Mouse (Mus musculus) layer of hippocampus, adult 9-10 months (tissue): Measurements from ENCODE around the gene Gm20388.
A peak's percentile ranks its signal among the peaks of the same experiment; 100 is the strongest.

Experiments used
- DNase-seq: peaks from one replicate; pipeline ENCODE4 v3.0.0; 2022; ENCODE audit warnings: low spot score

Gene Gm20388

DNA sequence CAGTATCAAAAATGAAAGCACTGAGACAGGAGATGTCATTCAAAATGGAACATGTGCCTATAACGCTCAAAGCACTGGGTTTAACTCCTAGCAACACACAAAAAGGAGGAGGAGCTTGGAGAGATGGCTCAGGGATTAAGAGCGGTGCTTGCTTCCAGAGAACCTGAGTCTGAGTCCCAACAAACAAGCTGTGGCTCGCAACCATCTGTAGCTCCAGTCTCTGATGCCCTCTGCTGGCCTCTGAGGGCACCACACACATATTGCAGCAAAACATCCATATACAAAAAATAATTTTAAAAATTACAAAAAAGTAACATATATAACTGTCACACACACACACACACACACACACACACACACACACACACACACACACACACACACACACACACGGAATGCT, 3379.5 kb downstream of the Gm20388 start:
- peak; percentile 9 for DNase-seq

DNA sequence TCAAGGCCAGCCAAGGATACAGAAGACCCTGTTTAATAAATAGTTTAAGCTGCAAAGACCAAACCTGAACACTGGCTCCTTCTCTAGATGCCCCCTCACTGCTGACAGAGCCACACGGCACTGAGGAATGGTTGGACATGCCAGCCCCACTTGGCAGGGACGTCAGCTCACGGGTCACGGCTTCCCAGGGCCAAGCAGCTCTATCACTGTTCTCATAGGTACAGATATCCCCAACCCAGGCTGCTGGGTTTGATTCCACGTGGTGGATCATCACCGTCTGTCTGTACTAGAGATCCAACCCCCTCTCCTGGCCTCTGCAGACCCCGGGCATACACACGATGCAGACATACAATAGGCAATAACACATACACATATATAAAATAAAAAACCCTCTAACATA, 3380.0 kb downstream of the Gm20388 start:
- no peak for DNase-seq

DNA sequence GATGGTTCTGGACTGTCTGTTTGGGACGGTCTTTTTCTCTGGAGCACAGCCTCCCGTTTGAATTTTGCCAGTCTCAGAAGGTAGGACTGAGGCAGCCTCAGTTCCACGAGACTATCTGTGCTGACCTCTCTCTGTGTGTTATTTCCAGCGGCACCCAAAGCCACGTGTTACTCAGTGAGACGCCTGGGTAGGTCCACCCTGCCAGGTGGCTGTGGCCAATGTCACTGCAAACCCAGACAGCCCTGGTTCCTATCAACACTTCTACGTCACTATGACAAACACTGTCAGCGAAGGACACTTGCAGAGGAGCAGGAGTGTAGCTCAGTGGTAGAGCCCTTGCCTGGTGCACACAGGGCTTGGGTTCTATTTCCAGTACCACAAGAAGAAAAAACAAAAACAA, 3381.1 kb downstream of the Gm20388 start:
- DNase-seq, result no peak

DNA sequence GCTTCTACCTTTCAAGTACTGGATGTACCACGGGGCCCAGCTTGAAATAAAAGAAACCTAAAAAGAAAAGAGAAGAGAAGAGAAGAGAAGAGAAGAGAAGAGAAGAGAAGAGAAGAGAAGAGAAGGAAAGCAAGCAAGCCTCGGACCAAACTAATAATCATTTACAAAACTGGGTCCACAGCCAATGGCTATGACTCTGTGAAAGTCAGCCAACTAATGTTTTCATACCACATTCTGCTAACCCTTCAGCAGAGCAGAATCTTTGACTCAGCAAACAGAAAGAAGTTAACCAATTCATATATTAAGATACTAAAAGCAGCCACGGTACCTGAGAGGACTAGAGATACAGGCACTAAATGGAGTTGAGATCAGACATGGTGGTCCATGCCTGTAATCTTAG, 3381.6 kb downstream of the Gm20388 start:
- no peak for DNase-seq

DNA sequence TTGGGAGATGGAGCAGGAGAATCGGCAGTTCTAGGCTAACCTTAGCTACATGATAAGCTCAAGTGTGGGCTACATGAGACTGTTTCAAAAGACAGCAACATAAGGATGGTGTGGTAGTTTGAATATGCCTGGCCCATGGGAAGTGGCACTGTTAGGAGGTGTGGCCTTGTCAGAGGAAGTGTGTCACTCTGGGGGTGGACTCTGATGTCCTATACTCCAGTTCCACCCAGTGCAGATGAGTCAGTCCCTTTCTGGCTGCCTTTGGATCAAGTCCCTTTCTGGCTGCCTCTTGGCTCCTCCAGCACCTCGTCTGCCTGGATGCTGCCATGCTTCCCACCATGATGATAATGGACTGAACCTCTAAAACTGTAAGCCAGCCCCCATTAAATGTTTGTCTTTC, 3382.1 kb downstream of the Gm20388 start:
- no peak for DNase-seq

DNA sequence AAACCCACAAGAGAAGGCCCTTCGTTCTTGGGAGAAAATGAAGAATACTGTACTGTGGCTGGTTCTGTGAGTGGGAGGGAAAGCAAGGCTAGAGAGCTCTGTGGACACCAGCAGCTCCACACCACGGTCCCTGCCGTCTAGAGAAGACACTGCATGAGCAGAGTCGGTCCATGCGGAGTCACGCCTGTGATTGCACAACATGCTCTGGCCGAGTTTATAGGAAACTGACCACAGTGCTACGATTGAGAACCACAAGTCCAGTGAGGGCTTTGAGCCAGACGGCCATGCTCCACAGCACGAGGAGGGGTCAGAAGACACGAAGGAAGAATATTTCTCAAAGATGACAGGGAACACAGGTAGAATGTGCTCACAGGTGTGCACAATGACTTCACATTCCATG, 3387.7 kb downstream of the Gm20388 start:
- DNase-seq, result no peak

DNA sequence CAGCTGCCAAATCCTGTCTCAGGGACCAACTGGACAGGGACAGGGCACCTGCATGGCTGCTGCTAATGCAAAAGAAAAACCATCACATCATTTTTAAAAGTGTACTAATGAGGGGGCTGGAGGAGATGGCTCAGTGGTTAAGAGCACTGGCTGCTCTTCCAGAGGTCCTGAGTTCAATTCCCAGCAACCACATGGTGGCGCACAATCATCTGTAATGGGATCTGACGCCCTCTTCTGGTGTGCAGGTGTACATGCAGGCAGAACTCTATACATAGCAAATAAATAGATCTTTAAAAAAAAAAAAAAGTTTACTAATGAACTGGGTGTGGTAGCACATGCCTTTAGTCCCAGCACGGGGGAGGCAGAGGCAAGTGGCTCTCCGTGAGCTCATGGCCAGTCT, 3398.1 kb downstream of the Gm20388 start:
- DNase-seq, result no peak

DNA sequence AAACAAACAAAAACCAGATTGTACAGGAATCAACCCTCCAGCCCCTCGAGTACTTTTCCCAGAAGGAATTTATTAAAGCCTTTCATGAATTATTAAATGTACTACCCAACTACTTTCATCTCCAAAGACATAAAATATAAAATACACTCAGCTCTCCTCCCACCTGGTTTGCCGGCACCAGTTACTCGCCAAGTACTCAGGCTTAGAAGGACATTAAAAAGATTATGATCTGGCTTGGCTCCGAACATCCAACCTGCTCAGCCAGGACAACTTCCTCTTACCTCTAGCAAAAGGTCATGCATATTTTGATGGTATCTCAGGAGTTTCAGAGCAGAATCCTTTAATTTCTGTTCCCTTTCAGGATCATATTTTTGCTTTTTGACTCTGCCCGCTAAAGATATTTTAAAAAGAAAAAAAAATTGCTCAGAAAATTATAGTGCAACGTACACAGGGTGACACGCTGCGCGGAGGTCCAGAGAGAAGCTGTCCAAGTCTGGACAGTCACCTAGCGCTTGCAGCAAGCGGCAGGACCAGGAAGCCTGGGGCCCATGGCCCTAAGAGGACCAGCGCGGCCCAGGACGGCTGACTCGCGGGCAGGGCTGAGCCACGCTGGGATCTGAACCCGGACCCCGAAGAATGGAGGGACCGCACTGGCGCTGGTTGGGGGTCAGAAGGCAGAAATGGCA, 3407.3 kb downstream of the Gm20388 start:
- DNase-seq, result no peak

DNA sequence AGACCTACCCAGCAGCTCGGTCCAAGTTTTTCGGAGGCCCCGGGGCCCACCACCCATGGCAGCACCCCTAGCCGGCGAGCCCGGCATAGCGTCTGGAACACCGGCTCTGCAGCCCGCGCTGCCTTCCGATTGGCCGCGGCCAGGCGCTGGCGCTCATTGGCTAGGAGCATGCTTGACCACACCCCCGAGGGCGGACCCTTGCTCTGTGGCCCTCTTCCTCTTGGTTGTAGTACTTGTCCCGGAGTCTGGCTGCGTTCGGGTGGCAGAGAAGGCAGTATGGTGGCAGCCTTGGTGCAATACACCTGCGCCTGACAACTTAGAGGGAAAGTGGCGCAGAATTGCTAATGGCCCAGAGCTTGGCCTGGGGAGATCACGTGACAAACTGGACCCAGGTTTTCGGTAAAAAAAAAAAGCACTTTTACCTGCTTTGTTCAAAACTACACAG, 3407.8 kb downstream of the Gm20388 start, which contains the start of gene Fanca:
Fanca (minus strand) TSS at position 110 of the 445 bp plus-strand sequence.
- peak; percentile 69 for DNase-seq

DNA sequence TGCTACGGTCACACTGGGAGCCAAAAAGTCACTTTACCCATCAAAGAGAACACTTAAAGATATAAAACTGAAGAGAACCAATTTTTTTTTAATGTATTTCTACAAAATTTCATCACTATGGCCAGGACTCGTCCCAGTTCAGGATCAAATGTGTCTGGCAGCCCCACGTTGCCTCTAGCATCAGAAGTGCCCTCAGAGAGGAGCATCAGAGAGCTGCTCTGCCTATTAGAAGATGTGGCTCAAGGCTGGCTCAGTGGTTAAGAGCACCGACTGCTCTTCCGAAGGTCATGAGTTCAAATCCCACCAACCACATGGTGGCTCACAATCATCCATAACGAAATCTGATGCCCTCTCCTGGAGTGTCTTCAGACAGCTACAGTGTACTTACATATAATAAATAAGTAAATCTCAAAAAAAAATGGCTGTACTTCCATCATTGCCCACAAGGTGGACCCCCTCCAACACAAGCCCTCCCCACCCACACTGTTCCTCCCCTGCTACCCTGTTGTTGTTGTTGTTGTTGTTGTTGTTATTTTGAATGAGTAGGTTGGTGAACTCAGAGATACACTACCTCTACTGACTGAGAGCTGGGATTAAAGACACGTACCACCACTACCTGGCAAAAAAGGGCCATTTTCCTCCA, 3409.0 kb downstream of the Gm20388 start:
- no peak for DNase-seq

DNA sequence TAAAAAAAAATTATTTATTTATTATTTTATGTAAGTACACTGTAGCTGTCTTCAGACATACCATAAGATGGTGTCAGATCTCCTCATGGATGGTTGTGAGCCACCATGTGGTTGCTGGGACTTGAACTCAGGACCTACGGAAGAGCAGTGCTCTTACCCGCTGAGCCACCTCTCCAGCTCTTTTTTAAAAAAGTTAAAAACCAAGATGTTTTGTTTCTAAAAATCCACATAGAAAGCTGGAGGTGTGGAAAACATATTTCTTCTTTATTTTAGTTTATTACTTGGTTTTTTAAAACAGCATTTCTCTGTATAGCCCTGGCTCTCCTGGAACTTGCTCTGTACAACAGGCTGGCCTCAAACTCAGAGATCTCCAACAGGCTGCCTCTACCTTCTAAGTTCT, 3417.9 kb downstream of the Gm20388 start:
- DNase-seq, result no peak

DNA sequence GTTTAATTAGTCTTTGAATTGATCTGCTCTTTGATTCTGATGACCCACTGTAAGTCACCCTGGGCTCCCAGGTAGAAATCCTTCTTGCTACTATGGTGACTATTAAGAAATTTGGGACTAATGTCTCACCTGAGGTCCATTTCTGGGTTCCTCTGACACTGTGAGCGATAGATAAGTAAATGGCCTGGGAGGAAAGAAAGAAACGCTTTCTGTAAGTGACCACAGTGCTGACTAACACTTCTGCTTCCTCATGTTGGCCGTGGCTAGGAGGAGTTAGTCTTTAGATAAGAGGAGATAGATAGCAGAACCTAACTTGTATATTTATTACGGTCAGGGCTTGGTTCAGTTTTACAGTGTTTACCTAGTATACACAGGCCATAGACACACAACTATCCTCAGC, 3418.7 kb downstream of the Gm20388 start:
- no peak for DNase-seq

DNA sequence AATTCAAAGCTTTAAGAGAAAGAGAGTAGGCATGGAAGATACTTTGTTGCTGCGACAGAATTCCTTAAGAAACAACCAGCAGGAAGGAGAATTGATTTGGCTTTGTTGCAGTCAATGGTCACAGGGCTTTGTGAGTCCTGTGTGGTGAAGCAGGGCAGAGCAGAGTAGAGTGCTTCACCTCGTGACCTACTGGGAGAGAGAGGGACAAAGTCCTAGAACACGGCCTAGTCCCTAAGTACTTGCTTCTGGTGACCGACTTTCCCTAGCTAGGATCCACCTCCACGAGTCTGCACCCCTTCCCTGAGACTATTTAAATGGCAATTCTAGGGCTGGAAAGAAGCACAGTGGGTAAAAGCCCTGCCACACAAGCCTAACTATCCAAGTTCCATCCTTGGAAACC, 3419.3 kb downstream of the Gm20388 start:
- no peak for DNase-seq

DNA sequence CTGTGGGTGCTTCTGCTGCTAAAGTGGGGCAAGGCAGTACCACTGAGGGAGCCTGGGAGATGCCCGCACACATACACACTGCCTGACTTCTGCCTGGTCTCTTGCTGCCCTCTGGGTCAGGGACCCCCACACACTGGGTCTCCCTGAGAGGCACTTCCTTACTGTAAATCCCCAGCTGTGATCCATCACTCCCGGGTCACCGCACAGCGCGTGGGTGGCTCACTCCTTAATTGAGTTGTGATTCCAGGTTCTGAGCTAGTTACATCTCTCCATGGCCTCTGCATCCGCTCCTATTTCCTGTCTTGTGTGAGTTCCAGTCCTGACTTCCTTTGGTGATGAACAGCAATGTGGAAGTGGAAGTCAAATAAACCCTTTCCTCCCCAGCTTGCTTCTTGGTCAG, 3420.1 kb downstream of the Gm20388 start:
- DNase-seq, result no peak

DNA sequence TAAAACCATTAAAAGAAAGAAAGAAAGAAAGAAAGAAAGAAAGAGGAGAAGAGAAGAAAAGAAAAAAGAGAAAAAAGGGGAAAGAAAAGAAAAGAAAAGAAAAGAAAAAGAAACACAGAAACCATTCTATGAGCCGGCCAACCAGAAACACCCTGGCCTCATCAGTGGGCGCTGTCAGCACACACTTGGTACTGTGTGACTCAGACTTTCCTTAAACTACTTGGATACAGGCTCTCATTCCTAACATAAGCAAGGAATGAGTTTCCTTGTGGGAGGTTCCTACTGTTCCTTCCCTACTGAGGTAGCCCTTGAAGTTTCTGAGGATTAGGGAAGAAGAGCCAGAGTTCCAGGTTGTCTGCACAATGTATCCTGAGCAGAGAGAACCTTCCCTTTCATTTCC, 3420.7 kb downstream of the Gm20388 start:
- no peak for DNase-seq

DNA sequence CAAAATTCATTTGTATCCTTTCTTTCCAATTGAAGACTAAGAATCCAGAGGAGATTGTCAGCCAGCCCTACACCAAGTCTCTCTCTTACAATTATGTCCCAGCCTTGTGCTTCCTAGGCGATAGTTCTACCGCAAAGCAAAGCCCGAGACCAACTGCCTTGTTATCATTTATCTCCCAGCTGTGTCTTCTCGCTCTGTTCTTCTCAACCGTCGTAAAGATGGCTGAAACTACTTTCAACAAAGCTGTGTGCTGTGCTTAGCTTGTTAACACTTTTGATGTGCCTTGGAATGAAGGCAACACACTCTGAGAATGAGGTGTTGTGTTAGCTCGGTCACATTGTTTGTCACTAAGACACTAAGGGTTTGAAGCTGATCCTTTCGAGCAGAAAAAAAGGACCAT, 3421.2 kb downstream of the Gm20388 start:
- no peak for DNase-seq

DNA sequence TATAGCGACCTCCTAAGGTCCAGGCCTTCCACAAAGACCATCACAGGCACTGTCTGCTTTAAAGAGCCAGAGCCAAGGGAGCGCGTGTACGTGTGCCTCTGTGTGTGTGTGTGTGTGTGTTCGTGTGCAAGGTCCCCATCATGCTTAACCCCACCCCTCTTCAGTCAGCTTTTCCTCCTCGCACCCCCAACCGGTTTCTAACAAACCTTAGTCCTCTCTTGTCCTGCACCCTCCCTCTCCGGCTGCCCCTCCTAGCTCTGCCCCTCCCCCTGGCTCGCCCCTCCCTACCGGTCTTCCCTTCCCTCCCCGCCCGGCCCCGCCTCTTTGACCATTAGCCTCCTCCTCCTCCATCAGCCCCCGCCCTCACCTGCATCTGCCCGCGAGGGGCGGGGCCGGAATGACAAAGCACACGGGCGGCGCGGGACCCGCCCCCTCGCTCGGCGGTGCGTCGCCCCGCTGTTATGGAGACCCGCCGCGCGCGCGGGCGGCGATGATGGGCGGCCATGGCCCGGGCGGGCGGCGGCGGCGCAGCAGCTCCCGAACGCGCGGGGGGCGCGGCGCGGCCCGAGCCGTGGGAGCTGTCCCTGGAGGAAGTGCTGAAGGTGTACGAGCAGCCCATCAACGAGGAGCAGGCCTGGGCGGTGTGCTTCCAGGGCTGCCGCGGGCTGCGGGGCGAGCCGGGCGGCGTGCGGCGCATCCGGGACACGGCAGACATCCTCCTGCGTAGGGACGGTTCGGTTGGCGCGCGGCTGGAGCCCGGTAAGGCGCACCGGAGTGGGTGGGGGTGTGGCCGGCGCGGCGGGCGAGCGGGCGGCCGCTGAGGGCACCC, 3421.8 kb downstream of the Gm20388 start, which contains the start of gene Spire2:
Spire2 (plus strand) TSS at position 452 of the 829 bp plus-strand sequence.
- no peak for DNase-seq

DNA sequence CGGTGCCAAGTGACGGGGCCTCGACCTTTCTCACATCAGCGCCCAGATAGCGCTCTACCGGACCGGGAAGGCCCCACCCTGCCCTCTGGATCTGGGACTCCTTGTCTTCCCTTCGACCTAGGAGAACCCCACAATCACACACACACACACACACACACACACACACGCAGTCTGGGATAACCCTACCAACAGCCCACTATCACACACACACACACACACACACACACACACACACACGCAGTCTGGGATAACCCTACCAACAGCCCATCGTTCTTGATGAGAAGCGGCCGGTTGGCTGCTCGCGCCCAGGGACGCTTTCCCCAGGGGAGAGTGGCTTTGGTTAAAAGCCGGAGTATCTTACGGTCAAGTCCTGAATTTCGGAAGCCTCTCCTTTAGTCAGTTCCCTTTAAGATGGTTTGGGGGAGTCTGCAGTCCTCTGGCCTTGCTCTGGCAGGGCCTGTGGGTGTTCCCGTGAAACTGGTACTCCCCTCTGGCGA, 3422.5 kb downstream of the Gm20388 start:
- no peak for DNase-seq

DNA sequence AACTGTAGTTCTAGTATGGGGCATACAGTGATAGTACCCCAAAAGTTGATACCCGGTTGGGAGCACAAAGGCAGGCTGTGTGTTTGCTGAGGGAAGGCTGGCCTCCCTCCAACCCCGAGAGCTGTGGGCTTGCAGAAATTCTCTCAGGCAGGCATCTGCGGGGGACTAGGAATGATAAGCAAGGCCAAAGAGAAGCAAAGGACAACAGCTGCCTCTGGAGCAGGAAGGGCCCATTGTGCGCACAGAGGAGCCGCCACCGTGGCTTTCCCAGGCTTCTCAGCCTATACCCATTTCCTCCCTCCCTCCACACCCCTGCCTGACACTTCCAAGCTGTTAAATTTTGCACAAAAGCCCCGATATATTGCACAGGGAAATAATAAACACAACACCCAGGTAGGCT, 3423.2 kb downstream of the Gm20388 start:
- no peak for DNase-seq

DNA sequence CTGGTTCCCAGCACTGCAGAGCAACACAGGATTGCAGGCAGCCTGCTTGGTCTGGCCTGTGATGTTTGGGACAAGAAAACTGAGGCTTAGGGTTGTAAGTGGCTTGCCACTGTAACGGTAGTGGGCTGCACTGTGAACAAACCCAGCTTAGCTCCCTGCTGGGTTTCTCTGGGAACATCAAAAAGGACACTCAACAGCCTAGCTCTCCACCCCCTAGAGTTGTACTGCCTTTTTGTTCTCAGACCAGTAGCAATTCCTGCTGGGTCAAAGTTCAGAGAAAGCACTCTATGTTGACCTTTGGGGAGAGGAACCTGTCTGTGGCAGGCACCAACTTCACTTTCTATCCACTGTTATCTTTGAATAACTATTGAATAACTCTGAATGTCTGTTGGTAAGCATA, 3423.8 kb downstream of the Gm20388 start:
- no peak for DNase-seq

DNA sequence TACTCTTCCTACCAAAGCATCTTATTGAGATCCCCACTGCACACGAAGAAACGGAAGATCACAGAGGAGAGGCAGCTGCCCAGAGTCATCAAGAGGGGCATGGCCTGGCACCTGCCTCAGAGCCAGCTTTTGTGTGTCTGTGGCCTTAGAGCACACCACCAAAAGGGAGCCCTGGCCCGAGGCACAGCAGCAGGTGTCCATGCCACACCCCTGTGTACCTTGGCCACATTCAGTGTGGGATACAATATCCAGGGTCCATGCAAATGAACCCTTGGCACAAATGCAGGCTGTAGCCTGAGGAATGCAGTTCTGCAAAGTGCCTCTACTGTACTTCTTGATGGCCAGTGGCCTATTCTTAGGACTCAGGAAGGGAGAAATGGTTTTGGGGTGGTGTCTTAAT, 3426.8 kb downstream of the Gm20388 start:
- DNase-seq, result no peak

DNA sequence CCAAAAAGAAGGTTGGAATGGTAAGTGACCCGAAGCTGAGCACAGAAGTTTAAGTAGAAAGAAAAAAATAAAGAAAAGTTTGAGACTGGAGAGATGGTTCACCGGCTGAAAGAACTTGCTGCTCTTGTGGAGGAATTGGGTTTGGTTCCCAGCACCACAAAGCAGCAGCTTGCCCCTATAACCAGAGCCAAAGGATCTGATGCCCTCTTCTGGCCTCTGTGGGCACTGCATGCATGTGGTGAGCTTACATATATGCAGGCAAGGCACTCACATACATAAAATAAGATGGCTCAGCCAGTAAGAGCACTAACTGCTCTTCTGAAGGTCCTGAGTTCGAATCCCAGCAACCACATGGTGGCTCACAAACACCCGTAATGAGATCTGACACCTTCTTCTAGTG, 3429.4 kb downstream of the Gm20388 start:
- DNase-seq, result no peak
